Mouse (Mus musculus) neural tube, embryonic 12.5 days (tissue): Measurements from ENCODE around the gene Vmn1r213. TPM values are rescaled to one million over a fixed set of nuclear protein-coding genes. Genes with fewer than 3 reads are reported as not detected.

Source experiments
- ATAC-seq: fragments of 200-750 bp; cut with Nextera tagmentation; 2 replicates; pipeline ENCODE4 v1.8.0; 2017; ENCODE audit warnings: low read depth, mild to moderate bottlenecking, moderate TSS enrichment, moderate library complexity; ENCODE audit not compliant: low FRiP score
- H3K27ac ChIP-seq: fragments of 300-500 bp; sonication (generic); 2 replicates; pipeline ENCODE4 v1.5.1; 2016
- H3K27me3 ChIP-seq: fragments of 300-500 bp; sonication (generic); replicated peaks from 2 replicates; pipeline ENCODE4 v1.6.1; 2016; ENCODE audit warnings: mild to moderate bottlenecking
- H3K36me3 ChIP-seq: fragments of 300-500 bp; sonication (generic); 2 replicates; pipeline ENCODE4 v1.6.1; 2016; ENCODE audit warnings: mild to moderate bottlenecking
- H3K4me1 ChIP-seq: fragments of 300-500 bp; sonication (generic); 2 replicates; pipeline ENCODE4 v1.6.1; 2016
- H3K4me2 ChIP-seq: fragments of 300-500 bp; sonication (generic); replicated peaks from 2 replicates; pipeline ENCODE4 v1.6.1; 2016; ENCODE audit warnings: mild to moderate bottlenecking
- H3K4me3 ChIP-seq: fragments of 300-500 bp; sonication (generic); 2 replicates; pipeline ENCODE4 v1.5.1; 2016
- H3K9ac ChIP-seq: fragments of 300-500 bp; sonication (generic); 2 replicates; pipeline ENCODE4 v1.6.1; 2016; ENCODE audit warnings: mild to moderate bottlenecking
- H3K9me3 ChIP-seq: fragments of 300-500 bp; sonication (generic); 2 replicates; pipeline ENCODE4 v1.6.1; 2016; ENCODE audit warnings: mild to moderate bottlenecking
- WGBS: fragments of 180-500 bp; shearing (Covaris S2); methylation state at CpG from one replicate; pipeline ENCODE4 v1.1.7; 2016; 5-methylcytosine and 5-hydroxymethylcytosine counted together
- polyA plus RNA-seq: library from polyadenylated mRNA; unstranded; fragments of >200 nt; fragmentation: Nextera tagmentation; extraction: Ambion mirVana; gene quantifications from 2 replicates; pipeline ENCODE4 v1.2.1, GENCODE M21; 2016

The Vmn1r213 gene
- polyA plus RNA-seq = not detected in 2 replicates

- no peak for ATAC-seq
These were observed at the start of gene Vmn1r213 for GRCm38 (mm10) chr13:23007356-23007755. Vmn1r213 (plus strand) TSS chr13:23007656.

DNA sequence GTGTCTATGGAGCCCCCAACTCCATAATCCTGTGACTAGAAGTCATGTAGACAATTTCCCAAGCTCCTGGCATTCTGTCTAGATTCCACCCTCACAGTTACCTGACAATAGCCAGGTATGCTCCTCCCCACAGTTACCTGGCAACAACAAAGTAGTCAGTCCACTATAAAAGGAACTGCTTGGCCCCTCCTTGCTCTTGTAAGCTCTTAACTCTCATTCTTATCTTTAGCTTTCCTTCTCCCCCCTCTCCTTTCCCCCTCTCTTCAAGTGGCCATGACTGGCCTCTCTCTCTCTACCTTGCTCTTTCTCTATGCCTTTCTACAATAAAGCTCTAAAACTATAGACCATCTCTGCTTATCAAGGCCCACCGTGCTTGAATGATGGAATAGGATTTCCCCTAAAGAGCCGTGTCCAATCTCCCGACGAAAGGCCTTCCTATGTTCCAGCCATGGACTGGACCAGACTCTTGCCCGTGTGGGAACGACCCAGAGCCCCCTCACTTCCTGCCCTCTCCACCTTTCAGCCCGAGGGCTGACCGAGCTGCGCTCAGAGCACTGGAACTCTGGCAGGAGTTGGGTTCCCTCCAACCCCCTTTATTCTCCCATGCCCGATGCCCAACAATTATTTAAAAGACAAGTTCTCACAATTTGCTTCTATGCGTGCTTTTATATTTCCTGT is 17.1 kb upstream of the Vmn1r213 start:
- no peak overlapping the region for H3K4me3 ChIP-seq
- H3K36me3 ChIP-seq = no peaks in the 10 kb centered on the region
- no peak overlapping the region for H3K9ac ChIP-seq
- H3K4me1 ChIP-seq = no peaks in the 10 kb centered on the region
- no peak for ATAC-seq
- H3K27me3 ChIP-seq = no peaks in the 10 kb centered on the region
- H3K4me2 ChIP-seq = no peak overlapping the region
- no peak overlapping the region for H3K27ac ChIP-seq
- 89% methylated on average over 11 of the region's 11 CpGs for WGBS
- H3K9me3 ChIP-seq = 0 out of 2 replicates have a peak, but pooled peaks cover 1% of the 10 kb centered on the region

More at GRCm38 (mm10) chr13:23007356-23007755, at the start of gene Vmn1r213:
- Histone ChIP-seq H3K4me2 (no peak within 1 kb of the TSS), H3K9ac (no peak within 1 kb of the TSS), H3K27me3 (no peaks in the 10 kb centered on the region), H3K4me1 (no peaks in the 10 kb centered on the region), H3K36me3 (no peaks in the 10 kb centered on the region), H3K4me3 (no peak within 1 kb of the TSS), H3K27ac (no peak within 1 kb of the TSS), H3K9me3 (no peaks in the 10 kb centered on the region)
- 78% methylated on average over 1 of the region's 1 CpGs for WGBS

GRCm38 (mm10) chr13:22992178-22992700 is 15.2 kb upstream of the Vmn1r213 start:
- no peaks in the 10 kb centered on the region for H3K4me1 ChIP-seq
- no peaks in the 10 kb centered on the region for H3K36me3 ChIP-seq
- H3K4me2 ChIP-seq = no peak overlapping the region
- H3K27me3 ChIP-seq = no peaks in the 10 kb centered on the region
- H3K4me3 ChIP-seq = no peak overlapping the region
- no peak overlapping the region for H3K9ac ChIP-seq
- H3K27ac ChIP-seq = no peak overlapping the region
- 28% methylated on average over 1 of the region's 1 CpGs for WGBS
- ATAC-seq = no peak
- H3K9me3 ChIP-seq = no peaks in the 10 kb centered on the region

DNA sequence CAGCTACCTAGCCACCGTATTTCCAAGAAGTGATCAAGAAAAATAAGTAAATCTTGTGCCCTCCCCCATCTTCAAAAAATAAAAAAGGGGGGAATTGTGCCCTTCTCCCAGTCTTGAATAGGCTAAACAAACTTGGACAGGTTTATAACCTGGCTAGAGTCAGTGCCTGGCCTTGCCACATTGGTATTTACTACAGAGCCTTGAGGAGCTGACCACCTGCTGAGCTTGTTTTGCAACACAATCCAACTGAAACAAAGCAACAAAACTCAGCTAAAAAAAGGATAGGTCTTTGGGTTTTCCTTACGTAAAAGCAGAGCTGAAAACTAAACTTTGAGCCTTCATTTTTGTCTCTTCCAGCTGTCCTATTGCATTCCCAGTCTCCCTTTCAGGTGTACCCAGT is 14.7 kb upstream of the Vmn1r213 start:
- 23% methylated on average over 2 of the region's 2 CpGs for WGBS
- no peaks in the 10 kb centered on the region for H3K4me1 ChIP-seq
- H3K4me3 ChIP-seq = no peak overlapping the region
- no peaks in the 10 kb centered on the region for H3K27me3 ChIP-seq
- no peak overlapping the region for H3K27ac ChIP-seq
- H3K36me3 ChIP-seq = no peaks in the 10 kb centered on the region
- no peak overlapping the region for H3K4me2 ChIP-seq
- H3K9me3 ChIP-seq = no peaks in the 10 kb centered on the region
- ATAC-seq = no peak
- H3K9ac ChIP-seq = no peak overlapping the region

DNA sequence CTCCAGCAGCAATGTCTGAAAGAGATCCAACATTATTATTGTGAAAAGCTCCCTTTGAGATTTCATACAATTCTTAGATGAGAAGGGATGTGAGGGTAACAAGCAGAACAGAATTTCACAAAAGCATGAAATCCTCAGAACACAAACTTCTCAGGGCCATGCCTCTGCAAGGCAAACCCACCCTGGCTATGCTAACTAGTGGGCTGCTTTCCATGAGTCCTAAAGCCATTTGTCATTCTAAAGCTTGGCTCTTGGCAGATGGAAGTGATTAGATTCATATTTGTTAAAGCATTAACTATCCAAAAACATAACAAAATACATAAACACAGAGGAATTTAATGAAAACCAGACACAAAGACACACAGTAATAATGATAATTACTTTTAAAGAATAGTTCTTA is 10.7 kb downstream of the Vmn1r213 start:
- H3K9me3 ChIP-seq = no peaks in the 10 kb centered on the region
- H3K9ac ChIP-seq = no peak overlapping the region
- no peak overlapping the region for H3K4me2 ChIP-seq
- H3K27ac ChIP-seq = no peak overlapping the region
- H3K4me1 ChIP-seq = no peaks in the 10 kb centered on the region
- H3K4me3 ChIP-seq = no peak overlapping the region
- no peaks in the 10 kb centered on the region for H3K36me3 ChIP-seq
- no peaks in the 10 kb centered on the region for H3K27me3 ChIP-seq
- no peak for ATAC-seq

DNA sequence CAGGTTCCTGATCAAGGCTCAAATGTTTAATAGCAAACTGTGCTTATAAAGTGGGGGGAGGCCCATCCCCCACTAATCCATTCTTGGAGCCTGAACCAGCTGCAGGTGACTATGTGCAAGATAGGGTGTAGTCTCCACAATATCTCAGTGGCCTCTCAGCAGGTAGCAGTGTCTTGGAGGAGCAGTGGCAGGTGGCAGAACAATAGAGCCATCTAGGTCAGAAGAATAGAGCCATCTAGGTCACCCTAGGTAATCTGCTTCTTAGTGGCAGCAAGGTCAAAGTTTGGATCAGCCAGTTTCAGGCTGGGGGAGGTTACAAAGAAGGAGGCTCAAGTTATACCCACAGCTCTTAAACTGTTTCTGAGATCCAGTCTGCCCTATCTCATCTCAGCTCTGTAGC is 17.4 kb downstream of the Vmn1r213 start:
- H3K27me3 ChIP-seq = no peaks in the 10 kb centered on the region
- H3K4me3 ChIP-seq = no peak overlapping the region
- no peak overlapping the region for H3K4me2 ChIP-seq
- no peak for ATAC-seq
- H3K27ac ChIP-seq = no peak overlapping the region
- no peaks in the 10 kb centered on the region for H3K9me3 ChIP-seq
- no peak overlapping the region for H3K9ac ChIP-seq
- no peaks in the 10 kb centered on the region for H3K36me3 ChIP-seq
- no peaks in the 10 kb centered on the region for H3K4me1 ChIP-seq

DNA sequence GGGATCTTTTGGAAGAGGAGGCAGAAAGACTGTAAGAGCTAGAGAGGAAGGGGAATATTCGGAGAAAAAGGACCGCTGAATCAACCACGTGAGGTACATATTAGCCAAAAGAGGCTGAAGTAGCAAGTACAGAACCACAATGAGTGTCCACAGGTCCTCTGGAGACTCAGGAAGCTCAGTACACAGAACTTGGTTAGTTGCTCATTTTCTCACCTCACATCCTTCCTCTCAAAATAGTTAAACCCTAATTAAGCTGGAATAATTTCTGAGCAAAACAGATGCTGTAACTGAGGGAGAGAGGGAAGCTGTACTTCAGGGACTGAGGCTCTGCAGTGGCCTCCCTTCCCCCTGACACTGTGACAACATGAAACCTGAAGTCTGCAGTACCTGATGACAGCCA is 22.7 kb downstream of the Vmn1r213 start, which contains the start of gene Vmn1r214:
Gene Vmn1r214 (plus strand): TSS at position 301 of the 400 bp plus-strand sequence.
- H3K27me3 ChIP-seq = no peaks in the 10 kb centered on the region
- H3K4me3 ChIP-seq = no peak within 1 kb of the TSS
- WGBS = 90% methylated on average over 3 of the region's 3 CpGs
- ATAC-seq = no peak
- H3K4me1 ChIP-seq = no peaks in the 10 kb centered on the region
- H3K9ac ChIP-seq = no peak within 1 kb of the TSS
- no peak within 1 kb of the TSS for H3K27ac ChIP-seq
- no peaks in the 10 kb centered on the region for H3K36me3 ChIP-seq
- H3K9me3 ChIP-seq = no peaks in the 10 kb centered on the region
- H3K4me2 ChIP-seq = no peak within 1 kb of the TSS

DNA sequence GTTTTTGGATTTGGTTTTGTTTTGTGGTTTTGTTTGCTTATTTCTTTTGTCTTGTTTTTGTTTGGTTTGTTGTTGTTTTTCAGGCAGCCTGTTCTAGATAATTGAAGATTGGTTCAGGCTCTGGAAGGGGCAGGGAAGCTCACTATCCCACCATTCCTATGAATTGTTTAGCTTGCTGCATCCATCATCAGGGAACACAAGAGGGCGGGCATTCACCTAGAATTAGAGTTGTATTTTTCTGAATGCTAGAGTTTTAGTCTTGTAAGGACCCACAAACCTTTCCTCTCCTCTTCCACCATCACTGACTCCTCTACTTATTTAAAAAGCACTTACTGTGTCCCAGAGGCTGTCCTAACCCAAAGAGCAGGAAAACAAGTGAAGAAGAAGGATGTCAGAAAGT is 50.3 kb downstream of the Vmn1r213 start:
- Histone ChIP-seq H3K4me3 (no peak overlapping the region), H3K36me3 (no peaks in the 10 kb centered on the region), H3K4me2 (no peak overlapping the region), H3K27ac (no peak overlapping the region), H3K4me1 (no peaks in the 10 kb centered on the region), H3K9me3 (no peaks in the 10 kb centered on the region), H3K27me3 (no peaks in the 10 kb centered on the region), H3K9ac (no peak overlapping the region)
- 50% methylated on average over 1 of the region's 1 CpGs for WGBS
- ATAC-seq = no peak

Other genes with a start within 250 kb of the Vmn1r213 start
- gene Vmn1r208, start 230.3 kb upstream of the Vmn1r213 start, polyA plus RNA-seq = not detected in 2 replicates
- gene Vmn1r209, start 198.0 kb upstream of the Vmn1r213 start, polyA plus RNA-seq = not detected in 2 replicates
- not detected in 2 replicates for gene Vmn1r210, start 176.3 kb upstream of the Vmn1r213 start, polyA plus RNA-seq
- gene Vmn1r211, start 150.1 kb upstream of the Vmn1r213 start, polyA plus RNA-seq = not detected in 2 replicates
- not detected in 2 replicates for gene Vmn1r212, start 123.5 kb upstream of the Vmn1r213 start, polyA plus RNA-seq
- gene Vmn1r214, start 22.8 kb downstream of the Vmn1r213 start, polyA plus RNA-seq = not detected in 2 replicates
- not detected in 2 replicates for gene Vmn1r215, start 60.4 kb downstream of the Vmn1r213 start, polyA plus RNA-seq
- gene Vmn1r217, start 110.6 kb downstream of the Vmn1r213 start, polyA plus RNA-seq = not detected in 2 replicates
- gene Vmn1r218, start 125.5 kb downstream of the Vmn1r213 start, polyA plus RNA-seq = not detected in 2 replicates
- not detected in 2 replicates for gene Vmn1r219, start 151.7 kb downstream of the Vmn1r213 start, polyA plus RNA-seq
- not detected in 2 replicates for gene Vmn1r220, start 180.3 kb downstream of the Vmn1r213 start, polyA plus RNA-seq
- not detected in 2 replicates for gene Vmn1r221, start 206.5 kb downstream of the Vmn1r213 start, polyA plus RNA-seq
- not detected in 2 replicates for gene Vmn1r222, start 228.3 kb downstream of the Vmn1r213 start, polyA plus RNA-seq
- gene Vmn1r223, start 239.5 kb downstream of the Vmn1r213 start, polyA plus RNA-seq = 0.04 TPM in 1 of 2 replicates, not detected in the other